8 mouse cellular contexts compared by ENCODE assay signal in the genomic region with DNA sequence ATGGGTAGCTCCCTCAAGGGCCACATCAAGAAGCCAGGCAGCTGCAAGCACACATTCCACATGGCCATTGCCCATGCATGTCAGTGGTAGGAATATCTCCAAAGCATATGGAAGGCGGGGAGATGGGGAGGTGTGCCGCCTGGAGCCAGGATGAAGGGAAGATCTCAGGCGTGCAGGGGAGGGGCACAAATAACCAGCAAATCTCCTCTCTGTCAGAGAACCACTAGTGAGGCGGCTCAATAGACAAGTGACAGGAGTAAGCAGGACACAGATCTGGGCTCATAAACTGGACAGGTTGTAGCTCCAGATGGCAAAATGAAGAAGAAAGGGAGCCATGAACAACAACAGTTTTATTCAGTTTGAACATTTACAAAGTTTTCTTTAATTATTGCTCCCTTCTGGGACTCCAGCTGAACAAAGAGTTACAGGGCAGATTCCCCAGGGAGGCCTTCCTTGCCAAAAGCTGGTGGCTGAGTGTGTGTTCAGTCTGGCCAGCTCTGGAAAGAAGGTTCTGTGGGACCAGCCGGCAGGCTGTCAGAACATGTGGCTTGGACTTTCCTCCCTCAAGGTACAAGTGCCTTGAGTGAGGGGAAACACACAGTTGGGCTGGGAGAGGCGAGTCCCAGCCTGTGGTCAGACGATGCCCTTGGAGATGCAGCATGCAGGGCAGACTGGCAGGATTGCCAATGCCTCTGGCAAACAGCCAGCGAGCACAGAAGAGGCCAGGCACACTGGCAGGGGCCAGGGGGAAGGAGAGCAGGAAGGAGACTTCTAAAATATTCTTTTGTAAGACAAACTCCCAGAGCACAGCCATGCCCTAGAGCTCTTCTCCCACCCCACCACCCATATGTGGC.
DNase-seq lines count a peak whose midpoint lies in the region; ATAC-seq lines count a peak whose summit lies in the region.

No protein-coding gene starts in this region.

- ATAC-seq in intestine, embryonic 15.5 days = no peak

- peak; percentile 31 to 58 for DNase-seq in frontal cortex, postnatal 10 days (ENCODE audit: low spot score in 2 of 2)
- no peak for DNase-seq in frontal cortex, postnatal 36 days (ENCODE audit: low spot score in 2 of 2)
- peak; percentile 67 to 79 for DNase-seq in adrenal gland, adult (ENCODE audit: inconsistent age in 2 of 2, low spot score in 1 of 2)
- DNase-seq in cerebellum, postnatal 14 days = peak; percentile 92 to 95
- peak; percentile 11 for DNase-seq in heart, postnatal 25 days (ENCODE audit: low spot score)
- DNase-seq in lung, postnatal 10 days = peak; percentile 41
- no peak for DNase-seq in left cerebral cortex, postnatal 36 days (ENCODE audit: low spot score in 2 of 2)

- intact Hi-C loops in heart, postnatal 25 days (cut with DNase I) = no loop called here
- intact Hi-C loops in left cerebral cortex, postnatal 36 days (cut with DNase I) = no loop called here

- no peaks in the 10 kb centered on the region for H3K27me3 ChIP-seq in intestine, embryonic 15.5 days (replicated peaks)

- 79% methylated on average over 8 of the region's 8 CpGs for WGBS in intestine, embryonic 15.5 days

- H3K4me3 ChIP-seq in intestine, embryonic 15.5 days (replicated peaks) = no peak overlapping the region

- H3K4me1 ChIP-seq in intestine, embryonic 15.5 days (replicated peaks) = no peaks in the 10 kb centered on the region

- no peaks in the 10 kb centered on the region for H3K9me3 ChIP-seq in intestine, embryonic 15.5 days

- no peak overlapping the region for H3K27ac ChIP-seq in intestine, embryonic 15.5 days

- H3K4me2 ChIP-seq in intestine, embryonic 15.5 days (replicated peaks) = no peak overlapping the region

- no peaks in the 10 kb centered on the region for H3K36me3 ChIP-seq in intestine, embryonic 15.5 days

- H3K9ac ChIP-seq in intestine, embryonic 15.5 days = no peak overlapping the region

Comparison
In these comparisons a context has a peak if more than half of its experiments do, and no peak if none do; other contexts are left out.
1. DNase-seq: peak in frontal cortex, postnatal 10 days (2 of 2), adrenal gland, adult (2 of 2), cerebellum, postnatal 14 days (2 of 2), heart, postnatal 25 days (single experiment) and lung, postnatal 10 days (single experiment); none in frontal cortex, postnatal 36 days (0 of 2) and left cerebral cortex, postnatal 36 days (0 of 2).